Mouse (Mus musculus) erythroblast, embryonic 14.5 days (primary cell): Measurements from ENCODE around the gene Parp9. TPM values are rescaled to one million over a fixed set of nuclear protein-coding genes. Genes with fewer than 3 reads are reported as not detected.
A peak's percentile ranks its signal among the peaks of the same experiment; 100 is the strongest.
"Not testable (repeated sequence)": the region's sequence is repeated elsewhere in the genome, so short reads cannot be mapped to it uniquely, and the experiment has no call there.

Source experiments
- H3K27me3 ChIP-seq: 2 replicates; pipeline ENCODE4 v1.6.1; 2012; ENCODE audit warnings: inconsistent platforms; ENCODE audit not compliant: control insufficient read depth
- H3K36me3 ChIP-seq: 2 replicates; pipeline ENCODE4 v1.6.1; 2012; ENCODE audit warnings: mild to moderate bottlenecking, inconsistent platforms; ENCODE audit not compliant: control insufficient read depth
- H3K4me1 ChIP-seq: 2 replicates; pipeline ENCODE4 v1.6.1; 2012; ENCODE audit warnings: inconsistent platforms; ENCODE audit not compliant: control insufficient read depth
- H3K4me3 ChIP-seq: replicated peaks from 2 replicates; pipeline ENCODE3; 2012; ENCODE audit warnings: moderate library complexity, mild to moderate bottlenecking, inconsistent platforms
- H3K9me3 ChIP-seq: 2 replicates; pipeline ENCODE4 v1.6.1; 2012; ENCODE audit warnings: low read length, inconsistent platforms, mixed read lengths; ENCODE audit not compliant: control insufficient read depth
- GATA1 ChIP-seq: IDR thresholded peaks from 2 replicates; pipeline ENCODE4 v1.6.1; 2012; ENCODE audit warnings: low read length, inconsistent platforms, mixed read lengths
- TAL1 ChIP-seq: IDR thresholded peaks from 3 replicates; pipeline ENCODE4 v1.6.1; 2012; ENCODE audit warnings: low read length, inconsistent platforms, mixed read lengths
- polyA plus RNA-seq: library from polyadenylated mRNA; stranded (reverse); fragments of >175 nt; gene quantifications from 2 replicates; pipeline ENCODE4 v1.2.3, GENCODE M21; 2012

Gene Parp9
- polyA plus RNA-seq: 0.03 and 0.05 TPM in 2 replicates

DNA sequence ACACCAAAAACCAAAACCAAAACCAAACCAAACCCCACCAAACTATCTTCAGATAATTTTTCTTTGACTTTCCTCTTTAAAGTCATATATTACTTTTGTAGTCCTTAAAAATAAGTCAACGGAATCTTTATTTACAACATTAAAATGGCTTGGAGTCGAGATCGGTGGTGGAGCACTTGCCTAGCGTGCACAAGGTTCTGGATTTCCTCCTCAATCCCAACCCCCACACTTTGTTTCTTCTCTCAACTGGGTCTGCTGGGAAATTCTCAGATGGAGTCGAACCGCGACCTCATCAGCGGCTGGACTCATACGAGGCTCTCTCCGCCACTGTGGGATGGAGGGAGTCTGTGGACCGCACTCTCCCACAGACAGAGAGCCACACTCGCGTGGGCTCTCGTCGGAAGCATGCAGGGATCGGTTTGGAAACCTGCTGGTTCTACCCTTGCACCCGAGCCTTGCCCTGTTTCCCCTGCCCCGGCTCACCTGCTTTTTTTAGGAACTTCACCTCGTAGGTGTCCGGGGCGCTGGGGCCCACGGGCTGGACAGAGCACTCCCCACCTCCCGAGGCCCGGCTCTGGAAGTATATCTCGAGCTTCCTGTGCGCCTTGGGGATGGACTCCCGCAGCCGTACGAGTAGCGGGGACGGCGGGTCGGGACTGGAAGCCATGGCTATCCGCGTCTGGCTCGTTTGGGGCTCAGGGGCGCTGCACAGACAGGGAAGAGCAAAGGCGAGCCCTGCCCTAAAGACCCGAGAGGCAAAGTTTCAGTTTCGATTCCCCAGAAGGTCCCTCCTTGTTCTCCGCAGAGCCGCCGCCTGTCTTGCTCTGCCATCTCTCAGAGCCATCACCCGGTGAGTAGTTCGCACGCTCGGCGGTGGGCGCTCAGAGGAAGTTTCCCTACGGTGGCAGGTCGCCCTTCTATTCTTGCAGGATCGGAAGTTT, at the start of gene Parp9, which contains the start of gene Dtx3l:
TSS of gene Parp9 (plus strand) at position 260 of the 941 bp plus-strand sequence.
TSS of gene Dtx3l (minus strand) at position 941 of the 941 bp plus-strand sequence.
- Histone ChIP-seq H3K4me3 (peak within 1 kb of the TSS; percentile 95), H3K27me3 (no peaks in the 10 kb centered on the region), H3K36me3 (peaks cover 10% of the 10 kb centered on the region), H3K9me3 (no peaks in the 10 kb centered on the region), H3K4me1 (peaks cover 29% of the 10 kb centered on the region)
- TF ChIP-seq TAL1: no peak
- no peak for TF ChIP-seq GATA1

DNA sequence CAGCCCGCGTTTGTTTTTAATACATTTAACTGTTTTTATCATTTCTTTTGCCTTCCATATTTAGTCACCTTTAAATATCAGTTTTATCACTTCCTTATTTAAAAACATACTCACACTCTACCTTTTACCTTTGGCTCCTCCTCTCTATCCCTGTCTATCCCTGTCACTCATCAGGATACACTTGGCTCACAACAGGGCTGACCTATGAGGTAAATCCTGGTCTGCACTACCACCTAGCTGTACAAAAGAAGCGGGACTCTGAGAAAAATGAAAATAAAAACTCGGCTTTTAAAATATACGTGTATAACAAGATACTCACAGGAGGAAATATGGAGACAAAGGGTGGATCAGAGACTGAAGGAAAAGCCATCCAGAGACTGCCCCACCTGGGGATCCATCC, 49.4 kb upstream of the Parp9 start:
- no peaks in the 10 kb centered on the region for H3K27me3 ChIP-seq
- H3K9me3 ChIP-seq: no peaks in the 10 kb centered on the region
- no peaks in the 10 kb centered on the region for H3K4me1 ChIP-seq
- no peak overlapping the region for H3K4me3 ChIP-seq
- H3K36me3 ChIP-seq: no peaks in the 10 kb centered on the region
- TF ChIP-seq TAL1: no peak
- no peak for TF ChIP-seq GATA1

DNA sequence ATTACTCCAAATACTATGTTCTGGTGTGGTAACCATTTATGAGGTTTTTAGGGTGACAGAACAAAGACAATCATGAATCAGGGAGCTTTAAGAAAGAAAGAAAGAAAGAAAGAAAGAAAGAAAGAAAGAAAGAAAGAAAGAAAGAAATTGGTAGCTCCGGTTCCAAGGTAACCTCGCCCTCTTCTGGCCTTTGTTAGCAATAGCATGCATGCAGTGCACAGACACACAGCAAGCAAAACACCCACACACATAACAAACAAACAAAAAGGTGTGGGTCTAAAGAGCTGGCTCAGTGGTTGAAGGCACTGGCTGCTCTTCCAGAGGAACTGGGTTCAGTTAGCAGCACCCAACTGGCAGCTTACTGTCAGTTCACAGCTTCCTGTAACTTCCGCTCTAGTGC, 47.6 kb upstream of the Parp9 start:
- no peaks in the 10 kb centered on the region for H3K4me1 ChIP-seq
- no peaks in the 10 kb centered on the region for H3K9me3 ChIP-seq
- H3K4me3 ChIP-seq: no peak overlapping the region
- no peaks in the 10 kb centered on the region for H3K36me3 ChIP-seq
- no peaks in the 10 kb centered on the region for H3K27me3 ChIP-seq
- TF ChIP-seq TAL1 (no peak), GATA1 (no peak)

DNA sequence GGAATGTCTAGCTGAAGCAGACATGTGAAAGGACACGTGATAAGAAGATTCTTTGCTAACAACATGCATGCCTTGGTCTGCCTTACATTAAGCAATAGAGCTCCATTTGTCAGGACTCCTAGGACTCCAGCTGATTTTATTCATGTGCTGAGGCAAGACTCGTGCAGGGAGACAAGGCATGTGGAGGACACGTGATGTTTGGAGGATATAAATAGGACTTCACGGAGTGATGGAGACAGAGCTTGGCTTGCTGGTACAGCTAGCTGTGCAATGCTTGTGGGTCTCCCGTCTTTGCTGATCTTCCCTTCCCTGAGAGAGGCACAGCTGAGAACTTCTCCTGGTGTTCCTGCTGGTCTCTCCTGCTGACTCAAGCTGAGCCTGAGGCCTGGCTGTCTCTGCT, 46.7 kb upstream of the Parp9 start:
- not testable (repeated sequence) for H3K36me3 ChIP-seq, H3K4me3 ChIP-seq, H3K4me1 ChIP-seq, H3K27me3 ChIP-seq, H3K9me3 ChIP-seq

DNA sequence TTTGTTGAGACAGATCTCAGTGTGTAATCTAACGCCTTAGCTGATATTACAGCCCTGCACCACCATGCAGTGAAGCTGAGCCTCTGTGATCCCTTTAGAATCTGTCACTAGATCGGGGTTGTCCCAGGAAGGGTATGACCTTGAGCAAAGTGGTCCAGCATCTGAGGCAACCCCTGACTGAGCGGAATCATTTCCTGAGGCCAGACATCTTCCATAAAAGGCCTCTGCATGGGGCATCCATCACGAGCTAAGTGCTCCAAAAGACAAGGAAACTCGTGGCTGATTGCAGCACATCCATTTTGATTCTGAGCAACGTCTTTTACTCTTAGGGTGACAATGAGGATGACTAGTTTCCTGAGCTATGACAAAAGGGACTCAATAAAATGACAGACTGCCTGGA, 43.3 kb upstream of the Parp9 start:
- no peak overlapping the region for H3K4me3 ChIP-seq
- H3K27me3 ChIP-seq: no peaks in the 10 kb centered on the region
- TF ChIP-seq GATA1 (no peak), TAL1 (no peak)
- H3K36me3 ChIP-seq: no peaks in the 10 kb centered on the region
- no peaks in the 10 kb centered on the region for H3K4me1 ChIP-seq
- H3K9me3 ChIP-seq: no peaks in the 10 kb centered on the region

DNA sequence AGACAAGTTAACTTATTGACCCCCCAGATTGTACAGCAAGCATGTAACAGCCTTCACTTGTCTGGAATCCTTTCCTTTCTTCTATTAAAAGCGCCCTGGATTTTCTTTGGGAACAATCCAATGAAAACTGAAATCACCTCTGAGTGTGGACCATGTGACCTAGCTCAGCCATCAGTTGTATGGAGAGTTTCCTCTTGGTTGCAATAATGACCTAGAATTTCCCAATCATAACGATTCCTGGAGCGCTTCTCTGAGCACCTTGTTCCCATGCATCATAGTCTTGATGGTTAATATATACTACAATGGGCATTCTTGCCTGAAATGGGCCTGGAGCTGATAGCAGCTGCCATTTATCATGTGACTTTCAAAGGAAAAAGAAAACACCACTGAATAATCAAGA, 37.7 kb upstream of the Parp9 start:
- Histone ChIP-seq H3K4me3 (no peak overlapping the region), H3K4me1 (peaks cover 12% of the 10 kb centered on the region), H3K27me3 (no peaks in the 10 kb centered on the region), H3K9me3 (peaks cover 2% of the 10 kb centered on the region; the same call in 1 of the 2 replicates), H3K36me3 (no peaks in the 10 kb centered on the region)
- no peak for TF ChIP-seq TAL1
- no peak for TF ChIP-seq GATA1

DNA sequence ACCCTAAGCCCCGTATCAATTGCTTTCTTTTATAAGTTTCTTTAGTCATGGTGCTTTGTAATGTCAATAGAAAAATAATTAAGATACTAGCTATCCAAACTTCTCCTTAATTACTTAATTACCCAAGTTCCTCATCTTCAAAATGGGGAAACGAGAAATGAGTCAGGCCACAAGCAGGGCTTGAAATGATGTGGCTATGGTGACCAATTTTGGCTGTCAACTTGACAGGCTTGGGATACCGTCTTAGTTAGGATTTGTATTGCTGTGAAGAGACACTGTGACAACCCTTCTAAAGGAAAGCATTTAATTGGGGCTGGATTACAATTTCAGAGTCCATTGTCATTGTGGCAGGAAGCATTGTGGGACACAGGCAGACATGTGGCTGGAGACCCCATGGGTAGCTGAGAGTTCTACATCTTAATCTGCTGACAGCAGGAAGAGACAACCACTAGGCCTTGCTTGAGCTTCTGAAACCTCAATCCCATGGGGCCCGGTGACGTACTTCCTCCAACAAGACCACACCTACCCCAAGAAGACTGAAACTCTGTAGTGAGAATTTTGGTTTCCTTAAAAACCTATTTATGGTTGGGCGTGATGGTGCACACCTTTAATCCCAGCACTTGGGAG, 35.1 kb upstream of the Parp9 start:
- no peaks in the 10 kb centered on the region for H3K36me3 ChIP-seq
- no peaks in the 10 kb centered on the region for H3K27me3 ChIP-seq
- peaks cover 2% of the 10 kb centered on the region; the same call in 1 of the 2 replicates for H3K9me3 ChIP-seq
- TF ChIP-seq TAL1: no peak
- no peak for TF ChIP-seq GATA1
- peaks cover 27% of the 10 kb centered on the region for H3K4me1 ChIP-seq
- H3K4me3 ChIP-seq: no peak overlapping the region

DNA sequence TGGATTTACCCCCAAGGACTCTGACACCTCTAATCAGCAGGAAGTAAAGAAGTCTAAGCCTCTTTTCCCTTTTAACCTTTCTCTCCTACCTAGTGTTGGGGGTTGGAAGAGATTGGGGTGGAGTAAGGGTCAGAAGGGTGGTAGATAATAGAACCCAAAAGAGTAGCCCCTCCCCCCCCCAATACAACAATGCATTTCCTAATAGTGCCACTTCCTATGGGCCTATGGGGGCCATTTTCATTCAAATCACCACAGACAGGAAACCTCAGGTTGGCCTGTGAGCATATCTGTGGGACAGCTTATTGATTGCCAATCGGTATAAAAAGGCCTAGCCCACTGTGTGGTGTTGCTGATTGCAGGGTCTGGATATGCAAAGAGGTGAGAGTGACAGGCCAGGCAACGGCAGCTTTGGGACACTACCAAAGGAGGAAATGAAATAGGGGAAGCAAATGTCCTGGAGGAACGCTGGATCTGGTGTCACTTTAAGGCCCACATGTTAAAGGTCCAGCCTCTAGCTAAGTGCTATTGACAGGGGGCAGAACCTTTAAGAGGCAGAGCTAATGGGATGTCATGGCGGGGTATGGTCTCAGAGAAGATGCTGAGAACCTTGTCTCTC, 34.0 kb upstream of the Parp9 start:
- TF ChIP-seq TAL1 (no peak), GATA1 (no peak)
- no peak overlapping the region for H3K4me3 ChIP-seq
- H3K27me3 ChIP-seq: no peaks in the 10 kb centered on the region
- H3K9me3 ChIP-seq: peaks cover 2% of the 10 kb centered on the region; the same call in 1 of the 2 replicates
- peaks cover 27% of the 10 kb centered on the region for H3K4me1 ChIP-seq
- H3K36me3 ChIP-seq: no peaks in the 10 kb centered on the region

DNA sequence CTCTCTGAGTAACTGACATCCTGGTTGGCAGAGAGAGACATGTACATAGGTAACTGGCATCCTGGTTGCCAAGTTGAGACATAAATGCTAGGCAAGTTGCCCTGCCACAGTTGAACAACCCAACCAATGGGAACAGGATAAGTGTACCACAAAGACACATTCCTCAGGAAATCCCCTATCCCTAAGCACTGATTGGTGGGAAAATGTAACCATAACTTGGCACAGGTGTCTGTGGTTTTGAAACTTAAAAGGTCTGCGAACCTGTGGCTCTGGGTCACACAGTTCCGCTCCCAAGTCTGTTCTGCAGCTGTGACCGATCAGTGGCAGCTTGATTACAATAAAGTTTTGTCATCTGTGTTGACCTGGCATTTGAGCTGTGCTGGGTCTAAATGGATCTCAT, 32.9 kb upstream of the Parp9 start:
- Histone ChIP-seq H3K4me3 (no peak overlapping the region), H3K27me3 (no peaks in the 10 kb centered on the region), H3K4me1 (peaks cover 27% of the 10 kb centered on the region), H3K9me3 (peaks cover 2% of the 10 kb centered on the region; the same call in 1 of the 2 replicates), H3K36me3 (no peaks in the 10 kb centered on the region)
- TF ChIP-seq GATA1 (no peak), TAL1 (no peak)
